Mouse (Mus musculus) neural tube, embryonic 13.5 days (tissue): Measurements from ENCODE around the gene Olfr992. TPM values are rescaled to one million over a fixed set of nuclear protein-coding genes. Genes with fewer than 3 reads are reported as not detected.
"Not testable (repeated sequence)": the region's sequence is repeated elsewhere in the genome, so short reads cannot be mapped to it uniquely, and the experiment has no call there.

Experiments
- ATAC-seq: fragments of 200-750 bp; cut with Nextera tagmentation; 2 replicates; pipeline ENCODE4 v1.8.0; 2017; ENCODE audit warnings: low read depth, mild to moderate bottlenecking, moderate TSS enrichment, moderate library complexity
- H3K27ac ChIP-seq: fragments of 300-500 bp; sonication (generic); replicated peaks from 2 replicates; pipeline ENCODE4 v1.5.1; 2015; ENCODE audit warnings: moderate library complexity, mild to moderate bottlenecking, inconsistent platforms
- H3K27me3 ChIP-seq: fragments of 300-500 bp; sonication (generic); 2 replicates; pipeline ENCODE4 v1.6.1; 2015; ENCODE audit warnings: mild to moderate bottlenecking, inconsistent platforms
- H3K36me3 ChIP-seq: fragments of 300-500 bp; sonication (generic); 2 replicates; pipeline ENCODE4 v1.6.1; 2015; ENCODE audit warnings: mild to moderate bottlenecking, inconsistent platforms
- H3K4me1 ChIP-seq: fragments of 300-500 bp; sonication (generic); replicated peaks from 2 replicates; pipeline ENCODE4 v1.6.1; 2015; ENCODE audit warnings: inconsistent platforms
- H3K4me2 ChIP-seq: fragments of 300-500 bp; sonication (generic); 2 replicates; pipeline ENCODE4 v1.6.1; 2015; ENCODE audit warnings: inconsistent platforms, mild to moderate bottlenecking, moderate library complexity
- H3K4me3 ChIP-seq: fragments of 300-500 bp; sonication (generic); 2 replicates; pipeline ENCODE4 v1.5.1; 2015; ENCODE audit warnings: mild to moderate bottlenecking, inconsistent platforms
- H3K9ac ChIP-seq: fragments of 300-500 bp; sonication (generic); 2 replicates; pipeline ENCODE4 v1.6.1; 2015; ENCODE audit warnings: moderate library complexity, mild to moderate bottlenecking, inconsistent platforms
- H3K9me3 ChIP-seq: fragments of 300-500 bp; sonication (generic); 2 replicates; pipeline ENCODE4 v1.6.1; 2016; ENCODE audit warnings: inconsistent platforms
- WGBS: fragments of 180-500 bp; shearing (Covaris S2); methylation state at CpG from one replicate; pipeline ENCODE4 v1.1.7; 2015; 5-methylcytosine and 5-hydroxymethylcytosine counted together
- polyA plus RNA-seq: library from polyadenylated mRNA; unstranded; fragments of >200 nt; fragmentation: Nextera tagmentation; extraction: Ambion mirVana; gene quantifications from 2 replicates; pipeline ENCODE4 v1.2.1, GENCODE M21; 2015

Olfr992 gene
- polyA plus RNA-seq = not detected in 2 replicates

GRCm38 (mm10) chr2:85409369-85409768, at the start of gene Olfr992:
TSS of gene Olfr992 (minus strand) at chr2:85409469.
- 71% methylated on average over 2 of the region's 2 CpGs for WGBS
- H3K36me3 ChIP-seq = no peaks in the 10 kb centered on the region
- no peak within 1 kb of the TSS for H3K27ac ChIP-seq
- no peak within 1 kb of the TSS for H3K4me3 ChIP-seq
- no peaks in the 10 kb centered on the region for H3K27me3 ChIP-seq
- H3K4me1 ChIP-seq = no peaks in the 10 kb centered on the region
- no peaks in the 10 kb centered on the region for H3K9me3 ChIP-seq
- H3K4me2 ChIP-seq = no peak within 1 kb of the TSS
- no peak within 1 kb of the TSS for H3K9ac ChIP-seq
- ATAC-seq = no peak

GRCm38 (mm10) chr2:85443539-85443938, 34.3 kb upstream of the Olfr992 start, which contains the start of gene Olfr995:
TSS of gene Olfr995 (minus strand) at chr2:85443639.
- no peak for ATAC-seq
- Histone ChIP-seq H3K4me2 (no peak within 1 kb of the TSS), H3K27ac (no peak within 1 kb of the TSS), H3K4me3 (no peak within 1 kb of the TSS), H3K4me1 (no peaks in the 10 kb centered on the region), H3K27me3 (no peaks in the 10 kb centered on the region), H3K36me3 (no peaks in the 10 kb centered on the region), H3K9ac (no peak within 1 kb of the TSS), H3K9me3 (no peaks in the 10 kb centered on the region)
- WGBS = 35% methylated on average over 1 of the region's 1 CpGs

- Histone ChIP-seq H3K4me2 (no peak overlapping the region), H3K27me3 (no peaks in the 10 kb centered on the region), H3K36me3 (no peaks in the 10 kb centered on the region), H3K9me3 (no peaks in the 10 kb centered on the region), H3K9ac (no peak overlapping the region), H3K4me1 (no peaks in the 10 kb centered on the region), H3K27ac (no peak overlapping the region), H3K4me3 (no peak overlapping the region)
- no peak for ATAC-seq
Observed at GRCm38 (mm10) chr2:85442546-85442945, 33.3 kb upstream of the Olfr992 start.

- H3K4me3 ChIP-seq = no peak within 1 kb of the TSS
- H3K4me2 ChIP-seq = no peak within 1 kb of the TSS
- no peaks in the 10 kb centered on the region for H3K4me1 ChIP-seq
- 94% methylated on average over 3 of the region's 3 CpGs for WGBS
- no peak for ATAC-seq
- H3K36me3 ChIP-seq = no peaks in the 10 kb centered on the region
- no peak within 1 kb of the TSS for H3K27ac ChIP-seq
- H3K9ac ChIP-seq = no peak within 1 kb of the TSS
- H3K9me3 ChIP-seq = no peaks in the 10 kb centered on the region
- H3K27me3 ChIP-seq = no peaks in the 10 kb centered on the region
Observed at GRCm38 (mm10) chr2:85436351-85436750, 27.1 kb upstream of the Olfr992 start, which contains the start of gene Olfr994. TSS of gene Olfr994 (minus strand) at chr2:85436451.

GRCm38 (mm10) chr2:85425893-85426292, 16.6 kb upstream of the Olfr992 start:
- Histone ChIP-seq H3K9ac (no peak overlapping the region), H3K36me3 (no peaks in the 10 kb centered on the region)
- WGBS = 92% methylated on average over 1 of the region's 1 CpGs

GRCm38 (mm10) chr2:85414777-85415176, 5.5 kb upstream of the Olfr992 start, which contains the start of gene Olfr993:
TSS of gene Olfr993 (minus strand) at chr2:85414877.
- ATAC-seq = no peak
- Histone ChIP-seq H3K36me3 (no peaks in the 10 kb centered on the region), H3K4me3 (no peak within 1 kb of the TSS)

More at GRCm38 (mm10) chr2:85425893-85426292, 16.6 kb upstream of the Olfr992 start:
- Histone ChIP-seq H3K27ac (no peak overlapping the region), H3K4me3 (no peak overlapping the region), H3K27me3 (no peaks in the 10 kb centered on the region), H3K4me2 (no peak overlapping the region), H3K9me3 (0 out of 2 replicates have a peak, but pooled peaks cover 6% of the 10 kb centered on the region), H3K4me1 (no peaks in the 10 kb centered on the region)
- ATAC-seq = no peak

GRCm38 (mm10) chr2:85363127-85363526, 46.1 kb downstream of the Olfr992 start, which contains the start of gene Olfr988:
TSS of gene Olfr988 (minus strand) at chr2:85363227.
- H3K36me3 ChIP-seq, H3K4me3 ChIP-seq, H3K9ac ChIP-seq, H3K27me3 ChIP-seq, H3K9me3 ChIP-seq, H3K4me2 ChIP-seq, H3K4me1 ChIP-seq, H3K27ac ChIP-seq, ATAC-seq: not testable (repeated sequence)

More at GRCm38 (mm10) chr2:85414777-85415176, 5.5 kb upstream of the Olfr992 start, which contains the start of gene Olfr993:
- no peak within 1 kb of the TSS for H3K9ac ChIP-seq
- H3K4me1 ChIP-seq = no peaks in the 10 kb centered on the region
- H3K27me3 ChIP-seq = no peaks in the 10 kb centered on the region
- no peak within 1 kb of the TSS for H3K4me2 ChIP-seq
- H3K27ac ChIP-seq = no peak within 1 kb of the TSS
- no peaks in the 10 kb centered on the region for H3K9me3 ChIP-seq

Other genes starting within 250 kb of the Olfr992 start
- 5.1 and 5.6 TPM in 2 replicates for gene Lrrc55, start 212.3 kb downstream of the Olfr992 start, polyA plus RNA-seq
- gene Olfr987, start 70.2 kb downstream of the Olfr992 start, polyA plus RNA-seq = not detected in 2 replicates
- not detected in 2 replicates for gene Olfr988, start 46.2 kb downstream of the Olfr992 start, polyA plus RNA-seq
- not detected in 2 replicates for gene Olfr993, start 5.4 kb upstream of the Olfr992 start, polyA plus RNA-seq
- not detected in 2 replicates for gene Olfr994, start 27.0 kb upstream of the Olfr992 start, polyA plus RNA-seq
- not detected in 2 replicates for gene Olfr995, start 34.2 kb upstream of the Olfr992 start, polyA plus RNA-seq
- gene 4833423E24Rik, start 109.6 kb upstream of the Olfr992 start, polyA plus RNA-seq = not detected in 2 replicates
- not detected in 2 replicates for gene Olfr996, start 169.7 kb upstream of the Olfr992 start, polyA plus RNA-seq
- not detected in 2 replicates for gene Olfr998, start 179.5 kb upstream of the Olfr992 start, polyA plus RNA-seq
- gene Olfr1000, start 202.4 kb upstream of the Olfr992 start, polyA plus RNA-seq = not detected in 2 replicates
- gene Olfr1002, start 241.2 kb upstream of the Olfr992 start, polyA plus RNA-seq = not detected in 2 replicates